Mouse (Mus musculus): ENCODE data around the gene Card6. TPM values are rescaled to one million over a fixed set of nuclear protein-coding genes. Genes with fewer than 3 reads are reported as not detected.
A peak's percentile ranks its signal among the peaks of the same experiment; 100 is the strongest.
"Not testable (repeated sequence)": the region's sequence is repeated elsewhere in the genome, so short reads cannot be mapped to it uniquely, and the experiment has no call there.

Gene Card6
- total RNA-seq, 2 experiments from 2014 or later: 1.5 to 3.2 TPM

DNA sequence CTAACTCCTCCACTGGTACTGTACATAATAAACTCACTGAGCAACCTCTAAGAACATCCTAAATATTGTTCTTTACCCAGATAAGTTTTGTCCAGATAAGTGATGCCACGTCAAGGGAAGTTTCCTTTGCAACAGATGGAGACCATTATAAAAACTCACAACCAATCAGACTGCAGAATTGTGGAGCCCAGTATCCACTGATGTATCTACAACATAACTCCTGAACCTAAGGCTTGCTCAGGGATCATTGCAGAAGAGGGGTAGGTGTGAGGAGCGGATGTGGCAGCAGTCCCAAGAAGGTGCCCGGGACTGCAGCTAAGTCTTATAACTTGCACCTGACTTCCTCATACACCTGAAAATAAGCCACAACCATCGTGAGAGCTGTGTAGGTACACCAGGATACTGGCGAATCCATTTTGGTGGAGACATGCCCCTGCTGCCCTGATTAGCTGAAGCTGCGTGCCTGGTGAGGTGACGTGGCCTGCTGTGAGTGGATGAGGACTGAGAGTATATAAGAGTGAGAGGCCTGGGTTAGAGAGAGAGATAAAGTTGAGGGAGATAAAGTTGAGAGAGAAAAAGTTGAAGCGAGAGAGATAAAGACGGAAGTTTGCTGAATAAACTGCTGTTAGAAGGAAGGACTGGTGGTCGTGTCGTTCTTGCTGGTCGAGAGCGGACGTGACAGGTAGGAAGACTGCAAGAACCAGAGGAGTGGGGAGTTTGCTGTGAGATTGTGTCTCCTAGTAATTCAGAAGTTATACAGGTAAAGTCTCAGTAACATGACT is 22.7 kb upstream of the Card6 start:
- not testable (repeated sequence) for DNase-seq (ENCODE audit: low spot score in 2 of 2)

DNA sequence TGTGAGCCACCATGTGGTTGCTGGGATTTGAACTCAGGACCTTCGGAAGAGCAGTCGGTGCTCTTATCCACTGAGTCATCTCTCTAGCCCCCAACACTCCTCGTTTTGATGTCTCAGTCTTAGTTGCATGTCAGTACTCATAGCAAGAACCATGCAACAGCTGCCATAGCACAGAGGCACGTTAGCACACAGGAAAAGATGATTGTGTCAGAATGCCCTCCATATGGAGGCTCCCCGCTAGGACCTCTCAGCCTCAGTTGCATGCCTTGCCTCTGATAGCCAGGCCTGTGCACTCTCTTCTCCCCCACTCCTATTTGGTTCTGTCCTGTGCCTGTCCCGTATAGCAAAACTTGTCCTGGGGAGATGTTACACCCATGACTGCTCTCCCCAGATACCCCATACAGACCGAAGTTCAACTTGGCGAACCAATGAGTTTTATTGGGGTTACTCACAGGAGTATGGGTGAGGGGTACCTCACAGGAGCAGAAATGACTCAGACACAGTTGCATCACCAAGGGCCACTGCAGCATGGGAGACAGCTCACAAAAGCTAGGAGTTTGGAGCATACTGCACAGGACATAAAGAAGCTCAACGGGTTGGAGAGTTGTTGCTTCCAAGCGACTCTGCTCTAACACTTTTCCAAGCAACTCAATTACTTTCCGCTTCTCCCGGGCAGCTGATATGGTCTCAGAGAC is 20.9 kb upstream of the Card6 start:
- no peak for DNase-seq (ENCODE audit: low spot score in 2 of 2)

DNA sequence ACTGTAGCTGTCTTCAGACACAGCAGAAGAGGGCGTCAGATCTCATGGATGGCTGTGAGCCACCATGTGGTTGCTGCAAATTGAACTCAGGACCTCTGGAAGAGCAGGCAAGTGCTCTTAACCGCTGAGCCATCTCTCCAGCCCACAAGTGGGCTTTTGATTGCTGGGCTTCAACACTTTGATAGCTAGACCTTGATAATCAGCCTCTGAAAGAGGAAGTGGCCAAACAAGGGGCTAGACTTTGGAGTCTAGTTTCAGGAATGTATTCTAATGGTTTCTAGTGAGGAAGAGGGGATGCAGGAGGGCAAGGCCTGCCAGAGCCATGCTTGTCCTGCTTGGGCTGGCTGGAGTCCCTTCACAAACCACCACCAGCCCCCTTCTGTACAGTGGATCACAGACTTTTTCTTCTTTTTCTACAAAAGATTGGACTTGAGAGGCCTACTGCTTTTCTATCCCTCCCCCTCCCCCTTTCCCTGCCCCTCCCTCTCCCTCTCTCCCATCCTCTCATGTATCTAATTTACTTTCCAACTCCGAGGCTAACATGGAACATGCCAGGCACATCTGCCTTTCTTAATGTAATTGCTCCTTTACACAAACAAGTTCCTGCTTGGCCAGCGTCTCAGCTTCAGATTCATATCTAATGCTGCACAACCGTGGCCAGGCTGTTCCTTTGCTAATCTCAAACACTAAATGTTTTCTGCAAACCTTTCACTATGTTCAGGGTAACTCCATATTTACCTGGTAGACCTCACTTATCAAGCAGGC is 20.0 kb upstream of the Card6 start:
- DNase-seq (ENCODE audit: low spot score in 2 of 2): no peak

DNA sequence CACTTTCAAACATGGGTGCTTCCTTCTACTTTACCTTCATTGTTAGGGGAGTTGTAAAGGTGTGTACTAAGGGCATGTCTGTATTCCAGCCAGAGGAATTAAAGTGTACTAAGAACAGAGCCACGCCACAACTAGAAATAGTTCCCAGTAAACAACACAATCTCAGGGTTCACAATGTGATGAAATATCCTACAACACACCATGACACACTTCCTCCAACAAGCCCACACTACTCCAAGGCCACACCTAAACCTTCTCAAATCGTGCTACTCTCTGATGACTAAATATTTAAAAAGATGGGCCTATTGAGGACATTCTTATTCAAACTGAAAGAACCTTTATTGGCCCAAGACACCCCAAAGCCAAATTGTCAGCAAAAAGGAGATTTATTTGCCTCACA is 19.1 kb upstream of the Card6 start:
- DNase-seq (ENCODE audit: low spot score in 2 of 2): no peak

- no peak for DNase-seq (ENCODE audit: low spot score in 2 of 2)
Measured at GRCm38 (mm10) chr15:5126456-5126855, 18.1 kb upstream of the Card6 start.

DNA sequence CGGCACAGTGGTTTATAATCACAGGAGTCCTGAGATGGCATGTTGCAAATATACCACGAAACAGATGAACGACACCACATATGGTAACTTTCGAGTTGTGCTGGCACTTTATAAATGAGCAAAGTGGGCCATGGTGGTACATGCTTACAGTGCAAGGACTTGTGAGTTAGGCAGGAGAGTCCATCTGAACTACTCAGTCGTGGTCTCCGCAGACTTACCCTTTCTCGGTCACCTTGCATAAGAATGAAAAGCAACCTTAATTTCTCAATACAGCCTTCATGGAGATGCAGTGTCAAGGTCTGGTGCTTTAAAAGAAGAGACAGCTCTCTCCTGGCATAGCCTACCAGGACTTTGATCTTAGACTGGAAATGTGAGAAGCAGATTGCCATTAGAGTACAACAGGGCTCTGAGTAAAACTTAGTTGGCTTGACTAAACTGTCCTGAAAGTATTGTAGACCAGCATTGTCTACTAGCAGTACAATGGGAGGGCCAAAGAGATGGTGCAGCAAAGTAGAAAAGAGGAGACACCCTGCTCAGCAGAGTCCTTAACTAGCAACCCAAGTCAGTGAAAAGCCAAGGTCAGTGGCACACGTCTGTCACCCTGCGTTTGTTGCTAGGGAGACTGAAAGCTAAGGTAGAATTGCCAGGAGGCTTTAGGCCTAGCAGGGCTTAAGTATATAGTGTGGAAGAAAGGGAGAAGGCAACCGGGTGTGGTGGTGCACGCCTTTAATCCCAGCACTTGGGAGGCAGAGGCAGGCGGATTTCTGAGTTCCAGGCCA is 13.4 kb upstream of the Card6 start:
- no peak for DNase-seq (ENCODE audit: low spot score in 2 of 2)

DNA sequence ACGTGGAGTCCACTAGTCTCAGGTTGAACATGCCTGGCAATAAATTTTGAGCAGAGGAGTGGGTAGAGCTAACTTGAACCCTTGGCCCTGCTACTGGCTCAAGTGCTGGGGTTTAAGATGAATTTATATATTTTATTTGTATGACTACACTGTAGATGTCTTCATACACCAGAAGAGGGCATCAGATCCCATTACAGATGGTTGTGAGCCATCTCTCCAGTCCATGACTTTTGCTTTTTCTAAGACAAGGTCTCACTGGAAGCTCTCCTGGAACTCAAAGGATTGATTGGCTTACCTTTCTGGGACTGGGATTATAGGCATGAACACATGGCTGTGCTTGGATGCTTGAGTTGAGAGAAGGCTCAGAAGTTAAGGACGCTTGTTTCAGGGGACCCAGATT is 11.4 kb upstream of the Card6 start:
- no peak for DNase-seq (ENCODE audit: low spot score in 2 of 2)

DNA sequence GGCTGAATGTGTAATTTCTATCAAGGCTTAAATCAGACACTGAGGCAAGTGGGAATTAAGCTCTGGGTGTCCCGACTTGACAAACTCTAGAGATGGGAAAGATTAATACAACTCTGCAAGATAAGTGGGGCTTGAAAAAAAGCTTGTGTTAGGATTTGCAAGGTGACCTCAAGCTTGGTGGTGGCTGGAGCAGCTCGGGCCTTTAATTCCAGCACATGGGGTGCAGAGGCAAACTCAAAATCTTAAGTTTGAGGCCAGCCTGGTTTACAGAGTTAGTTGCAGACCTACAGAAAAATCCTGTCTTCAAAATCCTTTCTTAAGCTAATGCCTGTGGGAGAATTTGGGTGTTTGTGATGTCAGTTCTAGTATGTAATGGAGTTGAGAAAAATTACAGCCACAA is 10.9 kb upstream of the Card6 start:
- DNase-seq (ENCODE audit: low spot score in 2 of 2): no peak

DNA sequence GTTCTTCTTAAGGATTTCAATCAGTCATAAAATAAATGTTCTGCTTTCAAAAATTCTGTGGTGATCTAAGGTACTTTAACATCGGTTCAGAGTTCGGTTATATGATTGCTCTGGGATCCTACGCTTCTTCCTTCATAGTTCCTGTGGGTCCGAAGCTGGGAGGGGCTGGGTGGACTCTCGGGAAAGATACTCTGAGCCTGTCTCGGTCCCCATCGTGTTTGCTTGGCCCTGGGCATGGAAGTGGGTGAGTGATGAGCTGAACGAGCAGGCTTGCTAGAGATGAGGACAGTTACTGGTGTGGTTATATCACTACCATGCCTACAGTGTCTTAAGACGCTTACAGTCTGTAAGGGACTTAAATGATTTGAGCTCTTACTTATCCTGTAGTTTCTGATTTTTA is 10.3 kb upstream of the Card6 start:
- DNase-seq (ENCODE audit: low spot score in 2 of 2): no peak

GRCm38 (mm10) chr15:5117031-5117601 is 8.8 kb upstream of the Card6 start:
- DNase-seq (ENCODE audit: low spot score in 2 of 2): no peak

DNA sequence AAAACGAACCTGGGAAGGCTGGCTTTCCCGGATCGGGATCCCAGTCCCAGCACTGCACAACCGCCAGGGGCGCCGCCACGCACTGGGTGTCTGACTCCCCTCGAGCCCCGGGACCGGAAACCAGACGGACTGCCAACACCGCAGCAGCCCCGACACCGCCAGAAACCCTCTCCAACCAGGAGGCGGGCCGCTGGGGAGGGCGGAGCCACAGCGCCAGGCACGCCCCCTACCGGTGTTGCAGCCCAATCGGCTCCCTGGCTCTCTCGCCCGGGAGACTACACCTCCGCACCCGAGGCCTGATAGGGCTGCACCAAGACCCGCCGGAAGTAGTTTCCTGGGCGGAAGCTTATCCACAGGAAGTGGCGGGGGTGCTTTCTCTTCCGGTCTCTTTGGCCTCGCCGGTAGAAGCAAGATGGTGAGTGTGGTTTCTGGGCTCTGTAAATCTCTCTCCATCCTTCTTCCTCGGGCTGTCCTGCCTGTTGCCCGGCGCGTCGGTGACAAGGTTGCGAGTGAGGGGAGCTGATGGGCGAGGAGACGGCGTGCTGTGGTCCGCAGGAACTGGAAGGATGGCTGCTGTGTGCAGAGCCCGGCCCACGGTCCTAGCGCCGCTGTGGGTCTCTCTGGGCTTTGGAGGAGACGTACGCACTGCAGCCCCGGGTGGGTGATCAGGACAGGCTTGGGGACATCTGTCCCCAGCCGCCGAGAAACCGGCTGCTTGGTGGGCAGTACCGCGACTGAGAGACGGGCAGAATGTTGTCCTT is 8.1 kb upstream of the Card6 start, which contains the start of gene Rpl37:
TSS of gene Rpl37 (plus strand) at position 376 of the 761 bp plus-strand sequence.
- DNase-seq (ENCODE audit: low spot score in 2 of 2): peak; percentile 99

- no peak for DNase-seq (ENCODE audit: low spot score in 2 of 2)
Measured at GRCm38 (mm10) chr15:5115173-5115572, 6.8 kb upstream of the Card6 start.

DNA sequence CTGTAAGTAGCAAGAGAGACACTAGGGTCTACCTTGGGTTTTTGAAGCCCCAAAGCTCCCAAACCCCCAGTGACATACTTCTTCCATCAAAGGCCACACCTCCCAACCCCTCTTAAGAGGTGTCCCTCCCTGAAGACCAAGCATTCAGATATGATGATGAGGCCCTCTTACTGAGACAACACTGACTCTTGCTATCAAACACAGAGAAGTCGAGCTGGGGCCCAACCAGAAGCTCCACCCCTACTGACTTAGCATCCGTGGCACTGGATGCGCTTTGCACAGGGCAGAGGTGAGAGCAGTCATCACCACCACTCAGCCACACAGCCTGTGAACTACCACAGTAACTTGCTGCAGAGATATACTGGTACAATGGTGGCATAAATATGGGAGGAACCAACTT is 4.3 kb upstream of the Card6 start:
- DNase-seq (ENCODE audit: low spot score in 2 of 2): no peak

DNA sequence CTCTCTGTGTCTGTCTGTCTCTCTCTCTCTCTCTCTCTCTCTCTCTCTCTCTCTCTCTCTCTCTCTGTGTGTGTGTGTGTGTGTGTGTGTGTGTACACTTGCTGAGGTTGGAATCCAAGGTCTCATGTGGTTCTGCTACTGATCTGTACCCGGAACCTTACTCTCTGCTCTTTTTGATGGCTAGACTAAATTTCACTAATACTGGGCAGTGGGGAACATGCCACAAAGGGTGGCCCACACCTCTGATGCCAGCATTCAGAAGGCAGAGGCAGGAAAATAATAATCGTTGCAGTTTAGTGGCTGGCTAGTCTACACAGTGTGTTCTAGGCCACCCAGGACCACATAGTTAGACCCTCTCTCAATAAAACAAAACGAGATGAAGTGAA is 309 bp upstream of the Card6 start:
- DNase-seq (ENCODE audit: low spot score in 2 of 2): no peak

- no peak for DNase-seq (ENCODE audit: low spot score in 2 of 2)
Measured at GRCm38 (mm10) chr15:5106293-5106692, 2.0 kb downstream of the Card6 start.

- DNase-seq (ENCODE audit: low spot score in 2 of 2): no peak
Measured at GRCm38 (mm10) chr15:5105891-5106290, 2.4 kb downstream of the Card6 start.

- DNase-seq (ENCODE audit: low spot score in 2 of 2): no peak
Measured at GRCm38 (mm10) chr15:5102312-5102711, 6.0 kb downstream of the Card6 start.

DNA sequence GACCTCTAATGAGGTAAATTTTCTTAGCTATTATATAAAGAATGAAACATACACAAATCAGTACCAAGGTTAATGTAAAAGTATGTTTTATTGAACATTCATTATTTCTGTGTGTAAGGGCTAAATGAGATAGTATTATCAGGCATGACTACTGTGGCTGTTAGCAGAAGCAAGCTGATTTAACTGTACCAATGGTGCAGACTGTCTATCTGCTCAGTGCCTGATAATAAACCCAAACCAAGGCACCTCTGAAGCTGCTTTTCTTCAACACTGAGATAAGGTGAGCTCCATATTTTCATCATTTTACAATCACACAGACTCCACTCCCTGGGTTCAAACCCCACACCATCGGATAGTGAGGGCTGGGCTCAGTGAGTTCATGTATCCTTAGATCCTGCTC is 11.0 kb downstream of the Card6 start:
- no peak for DNase-seq (ENCODE audit: low spot score in 2 of 2)

DNA sequence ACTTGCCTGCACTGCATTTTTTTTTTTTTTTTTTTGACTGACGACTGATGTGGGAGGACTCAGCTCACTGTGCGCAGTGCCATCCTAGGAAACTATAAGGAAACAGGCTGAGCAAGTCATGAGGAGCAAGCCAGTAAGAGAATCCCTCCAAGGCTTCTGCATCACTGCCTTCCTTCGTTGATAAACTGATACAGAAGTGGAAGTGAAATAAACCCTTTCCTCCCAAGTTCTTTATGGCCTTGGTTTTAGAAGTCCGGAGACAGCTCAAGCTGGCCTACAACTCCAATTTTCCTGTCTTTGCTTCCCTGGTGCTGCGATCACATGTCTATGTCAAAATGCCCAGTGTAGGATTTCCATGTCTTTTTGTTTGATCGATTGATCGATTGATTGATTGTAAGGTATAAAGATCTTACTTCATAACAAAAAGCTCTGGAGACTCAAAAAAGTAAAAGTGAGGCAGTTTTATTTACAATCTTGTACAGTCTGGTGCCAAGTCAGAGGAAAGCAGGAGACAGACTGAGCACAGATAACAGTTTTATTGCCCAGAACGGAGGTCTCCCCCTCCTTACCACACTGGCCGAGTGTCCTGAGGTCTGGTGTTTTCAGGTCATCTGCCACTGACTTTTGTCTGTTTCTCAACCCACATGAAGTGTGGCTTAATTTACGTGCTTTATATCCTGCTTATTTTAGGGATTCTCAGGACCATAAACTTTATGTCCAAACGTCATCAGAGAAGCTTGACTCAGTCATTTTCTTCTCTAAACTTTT is 12.6 kb downstream of the Card6 start:
- DNase-seq (ENCODE audit: low spot score in 2 of 2): no peak
